Mouse (Mus musculus) midbrain, embryonic 14.5 days (tissue): ENCODE measurements at regions not wholly inside any gene's neighbourhood (a gene's known extent, or its start where the extent isn't known, plus 50 kb on each side); places are given as distances from the start of the nearest gene placed in this dataset.

Source experiments
- ATAC-seq: fragments of 200-750 bp; cut with Nextera tagmentation; 2 replicates; pipeline ENCODE4 v1.8.0; 2017; ENCODE audit warnings: moderate number of reproducible peaks, moderate library complexity; ENCODE audit not compliant: low FRiP score, low TSS enrichment
- DNase-seq: peaks from one replicate; pipeline ENCODE4 v3.0.0-alpha.2; 2015
- H3K27ac ChIP-seq: fragments of 300-500 bp; sonication (generic); replicated peaks from 2 replicates; pipeline ENCODE4 v1.5.1; 2014; ENCODE audit warnings: mild to moderate bottlenecking, low read depth, low read length, moderate library complexity
- H3K27me3 ChIP-seq: fragments of 300-500 bp; sonication (generic); 2 replicates; pipeline ENCODE4 v1.6.1; 2014; ENCODE audit warnings: low read length, control low read depth, mixed read lengths; ENCODE audit not compliant: control insufficient read depth, insufficient read depth
- H3K36me3 ChIP-seq: fragments of 300-500 bp; sonication (generic); 2 replicates; pipeline ENCODE4 v1.6.1; 2014; ENCODE audit warnings: low read length, control low read depth; ENCODE audit not compliant: control insufficient read depth, insufficient read depth
- H3K4me1 ChIP-seq: fragments of 300-500 bp; sonication (generic); 2 replicates; pipeline ENCODE4 v1.6.1; 2014; ENCODE audit warnings: mild to moderate bottlenecking, antibody characterized with exemption, low read length, control low read depth; ENCODE audit not compliant: control insufficient read depth, insufficient read depth
- H3K4me2 ChIP-seq: fragments of 300-500 bp; sonication (generic); 2 replicates; pipeline ENCODE4 v1.6.1; 2014; ENCODE audit warnings: mild to moderate bottlenecking, low read length, moderate library complexity
- H3K4me3 ChIP-seq: fragments of 300-500 bp; sonication (generic); replicated peaks from 2 replicates; pipeline ENCODE4 v1.5.1; 2014; ENCODE audit warnings: low read depth, low read length
- H3K9ac ChIP-seq: fragments of 300-500 bp; sonication (generic); replicated peaks from 2 replicates; pipeline ENCODE4 v1.6.1; 2014; ENCODE audit warnings: mild to moderate bottlenecking, low read length, moderate library complexity
- H3K9me3 ChIP-seq: fragments of 300-500 bp; sonication (generic); 2 replicates; pipeline ENCODE4 v1.6.1; 2016; ENCODE audit warnings: low read length, control low read depth, mixed read lengths; ENCODE audit not compliant: control insufficient read depth
- WGBS: fragments of 180-500 bp; shearing (Covaris S2); extraction: QIAGEN DNeasy Blood & Tissue Kit; methylation state at CpG from one replicate; pipeline ENCODE4 v1.1.7; 2014; 5-methylcytosine and 5-hydroxymethylcytosine counted together

DNA sequence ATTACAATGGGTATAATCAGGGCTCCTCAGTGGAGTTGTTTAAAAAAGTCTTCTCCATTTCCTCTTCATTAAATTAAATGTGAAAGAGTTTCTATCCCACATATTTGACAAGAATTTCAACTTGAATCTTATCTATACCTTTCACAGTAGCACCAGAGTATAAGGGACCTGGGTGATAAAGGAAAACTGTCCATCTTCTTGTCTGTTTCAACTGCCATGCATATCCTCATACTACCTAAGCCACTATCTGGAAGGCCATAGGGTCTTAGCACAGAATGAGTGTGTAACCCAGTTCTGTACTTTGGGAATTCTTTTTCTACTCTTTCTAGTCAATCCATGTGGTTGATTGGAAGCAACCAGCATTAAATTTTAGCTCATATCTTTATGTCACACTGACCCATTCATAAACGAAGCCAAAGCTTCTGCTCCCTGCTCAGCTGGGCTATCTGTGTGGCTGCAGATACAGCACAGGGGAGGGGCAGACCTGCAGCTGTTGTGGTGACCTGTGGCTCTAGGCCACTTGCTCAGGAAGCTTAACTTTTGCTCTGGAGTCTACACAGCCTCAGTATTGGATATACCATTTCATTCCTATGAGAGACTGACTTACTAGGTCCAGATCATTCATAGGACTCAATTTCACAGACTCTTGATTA lies 75.8 kb upstream of the Pgr start:
- ATAC-seq (no peak), DNase-seq (no peak)
- Histone ChIP-seq H3K36me3 (no peaks in the 10 kb centered on the region), H3K4me2 (no peak overlapping the region), H3K4me3 (no peak overlapping the region), H3K27ac (no peak overlapping the region), H3K27me3 (no peaks in the 10 kb centered on the region), H3K9ac (no peak overlapping the region), H3K4me1 (no peaks in the 10 kb centered on the region), H3K9me3 (no peaks in the 10 kb centered on the region)
- WGBS = 63% methylated on average over 1 of the region's 1 CpGs

DNA sequence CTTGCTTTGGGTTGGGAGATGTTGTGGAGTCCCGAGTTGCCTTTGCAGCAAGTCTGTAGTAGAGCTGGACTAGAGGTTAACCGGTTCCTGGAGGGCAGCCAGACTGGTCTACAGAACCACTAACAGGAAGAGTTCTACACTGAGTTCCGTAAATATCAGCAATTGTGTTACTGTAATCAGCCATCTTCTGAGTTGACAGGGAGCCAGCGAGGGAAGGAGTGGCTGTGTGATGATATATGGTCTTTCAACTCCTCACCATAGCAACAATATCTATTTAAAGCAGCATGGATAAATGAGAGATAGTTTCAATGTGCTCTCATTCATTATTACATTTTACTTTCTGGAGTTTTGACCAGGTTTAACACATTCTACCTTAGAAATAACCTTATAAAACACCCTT lies 67.5 kb upstream of the Pgr start:
- 94% methylated on average over 4 of the region's 4 CpGs for WGBS
- Histone ChIP-seq H3K27ac (no peak overlapping the region), H3K9ac (no peak overlapping the region), H3K9me3 (no peaks in the 10 kb centered on the region), H3K36me3 (no peaks in the 10 kb centered on the region), H3K4me2 (no peak overlapping the region), H3K4me3 (no peak overlapping the region), H3K27me3 (no peaks in the 10 kb centered on the region), H3K4me1 (no peaks in the 10 kb centered on the region)
- DNase-seq = no peak
- ATAC-seq = no peak

DNA sequence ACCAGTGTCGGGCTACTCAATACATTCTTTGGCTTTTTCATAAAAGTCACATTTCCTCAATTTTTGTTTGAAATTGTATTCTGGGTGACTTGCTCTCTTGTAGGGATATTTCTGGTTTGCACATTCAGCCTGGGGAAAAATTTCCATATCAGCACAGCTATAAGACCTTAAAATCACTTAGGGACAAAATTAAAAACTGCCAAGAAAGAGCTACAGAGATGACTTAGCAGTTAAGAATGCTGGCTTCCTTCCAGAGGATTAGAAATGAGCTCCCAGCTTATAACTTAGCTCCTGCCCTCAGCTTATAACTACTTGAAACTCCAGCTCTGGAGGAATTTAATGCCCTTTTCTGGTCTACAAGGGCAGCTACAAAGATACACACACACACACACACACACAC lies 62.6 kb upstream of the Pgr start:
- no peak overlapping the region for H3K4me2 ChIP-seq
- peak; percentile 2 for DNase-seq
- no peaks in the 10 kb centered on the region for H3K36me3 ChIP-seq
- no peak overlapping the region for H3K27ac ChIP-seq
- no peaks in the 10 kb centered on the region for H3K4me1 ChIP-seq
- ATAC-seq = no peak
- H3K9ac ChIP-seq = no peak overlapping the region
- WGBS = 91% methylated on average over 1 of the region's 1 CpGs
- no peaks in the 10 kb centered on the region for H3K9me3 ChIP-seq
- H3K27me3 ChIP-seq = no peaks in the 10 kb centered on the region
- H3K4me3 ChIP-seq = no peak overlapping the region

DNA sequence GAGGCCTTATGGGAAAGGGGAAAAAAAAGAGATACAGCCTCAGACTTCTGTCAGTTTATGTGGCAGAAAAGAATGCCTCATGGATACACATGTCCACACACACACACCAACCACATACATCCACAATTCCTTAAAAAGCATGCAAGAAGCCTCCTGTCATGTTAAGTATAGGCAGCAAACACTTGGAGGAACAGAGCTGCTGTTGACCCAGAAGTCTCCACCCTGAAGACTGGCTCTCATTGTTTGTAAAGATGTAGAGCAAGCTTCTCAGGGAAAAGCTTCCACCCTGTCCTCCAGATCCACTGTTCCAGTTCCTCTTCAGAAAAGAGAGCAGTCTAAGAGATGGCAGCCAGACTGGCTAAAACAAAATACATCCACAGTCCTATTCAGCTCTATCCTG lies 61.3 kb upstream of the Pgr start:
- H3K27me3 ChIP-seq = no peaks in the 10 kb centered on the region
- no peaks in the 10 kb centered on the region for H3K36me3 ChIP-seq
- H3K4me1 ChIP-seq = no peaks in the 10 kb centered on the region
- H3K4me2 ChIP-seq = no peak overlapping the region
- H3K9me3 ChIP-seq = no peaks in the 10 kb centered on the region
- ATAC-seq = no peak
- H3K27ac ChIP-seq = no peak overlapping the region
- H3K9ac ChIP-seq = no peak overlapping the region
- no peak for DNase-seq
- H3K4me3 ChIP-seq = no peak overlapping the region

DNA sequence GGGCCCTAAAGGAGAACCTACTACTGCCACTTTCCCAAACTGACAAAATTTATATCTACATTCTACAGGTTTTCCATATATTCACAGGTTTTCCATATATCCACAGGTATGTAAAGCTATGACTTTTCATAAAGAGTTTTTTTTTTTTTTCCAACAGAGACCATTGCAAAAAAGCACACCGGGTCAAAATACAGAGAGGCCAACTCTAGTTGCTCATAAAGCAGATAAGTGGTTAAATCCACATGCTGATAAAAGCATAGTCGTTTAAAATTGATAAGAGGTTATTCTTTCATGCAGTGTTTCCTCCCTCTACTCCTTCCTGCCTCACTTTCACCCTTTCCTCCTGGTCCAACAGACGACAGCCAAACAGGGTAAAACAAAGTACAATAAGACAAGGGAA lies 60.7 kb upstream of the Pgr start:
- ATAC-seq = no peak
- no peak overlapping the region for H3K27ac ChIP-seq
- no peak overlapping the region for H3K9ac ChIP-seq
- H3K36me3 ChIP-seq = no peaks in the 10 kb centered on the region
- no peak overlapping the region for H3K4me3 ChIP-seq
- WGBS = 87% methylated on average over 3 of the region's 3 CpGs
- H3K4me1 ChIP-seq = no peaks in the 10 kb centered on the region
- H3K4me2 ChIP-seq = no peak overlapping the region
- H3K9me3 ChIP-seq = no peaks in the 10 kb centered on the region
- no peak for DNase-seq
- H3K27me3 ChIP-seq = no peaks in the 10 kb centered on the region
